Mouse (Mus musculus) gonadal fat pad, adult 2 months (tissue): ENCODE measurements around the gene Atp6v0c. TPM values are rescaled to one million over a fixed set of nuclear protein-coding genes. Genes with fewer than 3 reads are reported as not detected.
A peak's percentile ranks its signal among the peaks of the same experiment; 100 is the strongest.
"Not testable (repeated sequence)": the region's sequence is repeated elsewhere in the genome, so short reads cannot be mapped to it uniquely, and the experiment has no call there.

Source experiments
- DNase-seq: peaks from one replicate; pipeline ENCODE4 v3.0.0-alpha.2; 2012; ENCODE audit warnings: low read depth
- polyA plus RNA-seq: library from polyadenylated mRNA; depleted of rRNA; stranded (reverse); fragments of >200 nt; gene quantifications from 2 replicates; pipeline ENCODE4 v1.2.3, GENCODE M21; 2012

The Atp6v0c gene
- polyA plus RNA-seq, 1 experiment = 1,024 TPM

DNA sequence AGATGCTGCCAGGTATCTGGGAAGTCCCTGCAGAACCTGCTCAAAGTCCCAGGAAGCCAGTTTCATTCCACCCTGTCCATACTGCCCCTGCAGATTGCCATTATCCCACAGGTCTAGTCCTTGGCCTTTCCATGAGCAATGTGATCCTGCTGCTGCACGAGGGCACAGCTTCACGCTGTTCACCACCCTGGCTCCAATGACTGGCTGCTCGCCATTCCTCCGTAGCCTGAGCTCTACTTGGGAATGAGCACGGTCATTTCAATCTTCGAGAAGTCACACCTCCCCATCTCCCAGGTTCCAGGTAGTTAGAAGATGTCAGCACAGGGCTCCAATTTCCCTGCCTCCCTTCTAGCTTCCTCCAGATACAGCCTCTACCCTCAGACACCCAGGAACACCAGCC, 12.4 kb downstream of the Atp6v0c start:
- DNase-seq = no peak

GRCm38 (mm10) chr17:24156394-24156793, 13.1 kb downstream of the Atp6v0c start:
- DNase-seq = no peak

DNA sequence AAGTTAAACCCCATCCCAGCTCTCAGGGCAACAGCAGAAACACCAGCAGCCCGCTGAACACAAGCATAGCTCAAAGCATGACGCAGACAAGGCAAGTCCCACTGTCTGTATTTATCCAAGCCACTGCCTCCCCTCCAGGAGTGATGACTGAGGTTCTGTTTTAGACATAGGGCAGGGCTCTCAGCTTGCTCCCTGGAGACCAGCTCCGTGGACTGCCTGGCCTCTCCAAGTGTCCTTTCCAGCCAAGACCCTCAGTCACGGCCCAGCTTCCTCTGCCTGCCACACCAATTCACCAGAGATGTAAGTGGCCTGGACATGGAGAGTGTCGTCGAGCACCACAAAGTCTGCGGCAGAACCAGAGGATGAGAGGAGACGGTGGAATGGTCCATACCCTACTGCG, 13.8 kb downstream of the Atp6v0c start:
- DNase-seq = no peak

- no peak for DNase-seq
These were observed 15.0 kb downstream of the Atp6v0c start for GRCm38 (mm10) chr17:24154463-24154862.

GRCm38 (mm10) chr17:24151890-24152563, 17.5 kb downstream of the Atp6v0c start:
- DNase-seq = no peak

- no peak for DNase-seq
These were observed 18.1 kb downstream of the Atp6v0c start for GRCm38 (mm10) chr17:24151382-24151781.

GRCm38 (mm10) chr17:24150824-24151223, 18.7 kb downstream of the Atp6v0c start, which contains the start of gene Pdpk1:
Pdpk1 (minus strand) TSS chr17:24150924.
- no peak for DNase-seq

GRCm38 (mm10) chr17:24149421-24149820, 20.1 kb downstream of the Atp6v0c start:
- no peak for DNase-seq

DNA sequence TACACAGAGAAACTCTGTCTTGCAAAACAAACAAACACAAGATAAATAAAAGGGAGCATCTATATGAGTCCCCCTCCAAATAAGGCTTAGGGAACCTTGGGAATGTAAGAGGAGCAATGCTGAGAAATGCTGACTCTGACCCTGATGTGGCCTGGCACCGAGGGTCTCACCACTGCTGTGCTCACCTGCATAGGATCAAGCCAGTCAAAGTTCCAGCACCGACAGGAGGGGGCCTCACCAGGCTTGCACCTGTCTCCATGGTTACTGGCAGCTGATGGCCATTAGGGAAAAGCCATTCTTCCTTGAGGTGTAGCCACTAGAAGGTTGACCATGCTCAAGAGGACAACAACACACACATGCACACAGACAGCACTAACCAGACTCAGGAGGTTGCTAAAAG, 26.6 kb downstream of the Atp6v0c start:
- no peak for DNase-seq

DNA sequence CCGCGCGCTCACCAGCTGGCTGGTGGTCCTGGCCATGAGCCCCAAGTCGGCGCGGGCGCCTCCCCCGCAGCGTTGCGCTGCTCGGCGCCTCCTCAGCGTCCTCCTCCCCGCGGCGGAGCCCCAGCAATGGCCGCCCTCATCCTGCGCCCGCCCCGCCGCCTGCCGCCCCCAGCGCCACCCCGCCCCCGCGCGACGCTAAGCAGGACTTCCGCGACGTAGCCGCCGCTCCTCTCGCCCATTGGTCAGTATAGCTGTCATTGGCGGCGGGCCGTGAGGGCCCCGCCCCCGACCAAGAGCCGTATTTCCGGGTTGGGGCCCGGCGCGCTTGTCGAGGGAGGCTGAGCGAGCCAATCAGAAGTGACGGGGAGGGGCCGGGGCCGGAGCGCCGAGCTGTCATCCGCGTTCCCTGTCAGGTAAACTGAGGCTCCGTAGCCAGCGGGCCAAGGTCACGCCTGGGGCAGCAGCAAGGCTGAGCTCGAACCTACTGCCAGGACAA, 28.0 kb downstream of the Atp6v0c start:
- DNase-seq = no peak

DNA sequence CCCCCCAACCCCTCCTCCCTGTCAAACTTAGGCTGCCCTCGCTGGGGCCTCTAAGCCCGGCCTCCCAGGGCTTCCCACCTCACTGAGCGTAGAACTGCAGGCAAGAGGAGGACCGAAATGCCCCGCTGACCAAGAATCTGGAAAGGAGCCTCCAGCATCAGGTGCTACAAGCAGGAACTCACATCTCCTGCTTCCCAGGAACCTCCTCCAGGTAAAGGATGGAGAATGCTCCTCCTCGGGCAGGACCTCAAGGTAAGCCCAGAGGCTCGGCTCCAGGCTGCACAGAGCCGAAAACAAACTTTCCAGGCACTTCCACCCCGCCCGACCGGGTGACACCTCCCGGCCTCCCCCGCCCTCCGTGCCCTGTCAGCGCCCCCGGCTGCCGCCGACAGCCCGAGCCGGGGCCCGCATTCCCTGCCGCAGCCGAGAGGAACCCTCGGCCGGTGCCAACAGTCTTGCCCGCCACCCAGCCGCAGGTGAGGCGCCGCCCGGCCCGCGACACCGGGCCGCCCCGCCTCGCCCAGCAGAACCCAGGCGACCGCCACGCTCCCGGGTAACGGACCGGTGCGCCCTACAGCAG, 28.6 kb downstream of the Atp6v0c start:
- no peak for DNase-seq

GRCm38 (mm10) chr17:24139968-24140367, 29.5 kb downstream of the Atp6v0c start:
- DNase-seq = peak; percentile 69

GRCm38 (mm10) chr17:24139256-24139655, 30.2 kb downstream of the Atp6v0c start:
- DNase-seq = no peak

GRCm38 (mm10) chr17:24137226-24137880, 32.1 kb downstream of the Atp6v0c start:
- no peak for DNase-seq

GRCm38 (mm10) chr17:24134062-24134461, 35.4 kb downstream of the Atp6v0c start:
- DNase-seq = no peak

DNA sequence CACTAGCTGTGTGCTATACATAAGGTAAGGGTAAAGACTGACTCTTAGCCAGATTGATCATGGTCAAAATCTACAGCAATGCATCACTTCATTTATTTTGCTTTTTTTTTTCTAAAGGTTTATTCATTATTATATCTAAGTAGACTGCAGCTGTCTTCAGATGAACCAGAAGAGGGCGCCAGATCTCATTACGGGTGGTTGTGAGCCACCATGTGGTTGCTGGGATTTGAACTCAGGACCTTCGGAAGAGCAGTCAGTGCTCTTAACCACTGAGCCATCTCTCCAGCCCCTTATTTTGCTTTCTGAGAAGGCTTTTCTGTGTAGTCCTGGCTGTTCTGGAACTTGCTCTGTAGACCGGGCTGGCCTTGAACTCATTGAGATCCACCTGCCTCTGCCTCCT, 36.6 kb downstream of the Atp6v0c start:
- not testable (repeated sequence) for DNase-seq

DNA sequence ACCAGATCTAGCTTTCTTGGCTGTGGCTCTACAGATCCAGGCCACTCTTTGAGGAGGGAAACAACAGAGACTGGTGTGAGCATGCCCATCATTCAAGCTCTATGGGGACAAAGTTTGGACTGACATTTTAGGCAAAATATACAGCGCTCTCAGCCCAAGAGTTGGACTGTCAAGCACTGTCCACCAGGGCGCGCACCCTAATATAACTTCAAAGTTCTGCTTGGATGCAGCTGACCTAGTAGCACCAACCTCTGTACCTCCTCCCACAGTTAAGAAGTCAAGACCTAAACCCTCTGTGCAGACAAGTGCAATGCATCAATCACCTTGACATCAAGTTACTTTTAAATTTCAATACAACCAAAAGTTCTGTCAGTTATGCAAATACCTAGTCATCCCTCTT, 37.9 kb downstream of the Atp6v0c start:
- no peak for DNase-seq

GRCm38 (mm10) chr17:24129246-24129645, 40.3 kb downstream of the Atp6v0c start:
- DNase-seq = not testable (repeated sequence)

- no peak for DNase-seq
These were observed 41.9 kb downstream of the Atp6v0c start for GRCm38 (mm10) chr17:24127592-24127991.

GRCm38 (mm10) chr17:24126801-24127200, 42.7 kb downstream of the Atp6v0c start:
- DNase-seq = no peak

- no peak for DNase-seq
These were observed 50.1 kb downstream of the Atp6v0c start for GRCm38 (mm10) chr17:24119446-24119845.
